Mouse (Mus musculus) MEL (cell line): ENCODE measurements at regions not wholly inside any gene's neighbourhood (a gene's known extent, or its start where the extent isn't known, plus 50 kb on each side); places are given as distances from the start of the nearest gene placed in this dataset.

Experiments used
- DNase-seq: peaks from one replicate; pipeline ENCODE4 v3.0.0; 2011; ENCODE audit warnings: low read depth, low spot score
- H3K27ac ChIP-seq: 2 replicates; pipeline ENCODE4 v1.5.1; 2012; ENCODE audit warnings: low read depth, mild to moderate bottlenecking, control low read depth, low read length, moderate library complexity; ENCODE audit not compliant: control insufficient read depth
- H3K27me3 ChIP-seq, 2 experiments: fragments of 150-350 bp in 1 of 2; sonication (generic) in 1 of 2; 2 replicates each; pipeline ENCODE4 v1.6.1; 2012; ENCODE audit warnings: low read length in 2 of 2, mild to moderate bottlenecking in 2 of 2, improper control_type of control experiment in 1 of 2, moderate library complexity in 1 of 2; ENCODE audit not compliant: insufficient read depth in 2 of 2, control insufficient read depth in 1 of 2
- H3K36me3 ChIP-seq, 2 experiments: 2 replicates each; pipeline ENCODE4 v1.6.1; 2012 to 2014; ENCODE audit warnings: low read length in 2 of 2, improper control_type of control experiment in 1 of 2, inconsistent platforms in 1 of 2, mild to moderate bottlenecking in 1 of 2; ENCODE audit not compliant: insufficient read depth in 2 of 2, control insufficient read depth in 1 of 2
- H3K4me1 ChIP-seq, 2 experiments: fragments of 150-350 bp in 1 of 2; sonication (generic) in 1 of 2; 2 replicates each; pipeline ENCODE4 v1.6.1; 2012; ENCODE audit warnings: low read length in 2 of 2, improper control_type of control experiment in 1 of 2, mild to moderate bottlenecking in 1 of 2; ENCODE audit not compliant: insufficient read depth in 2 of 2, control insufficient read depth in 1 of 2
- H3K4me3 ChIP-seq, 2 experiments: fragments of 150-350 bp in 1 of 2; sonication (generic) in 1 of 2; 2 replicates each; pipeline ENCODE4 v1.5.1; 2012; ENCODE audit warnings: low read depth in 2 of 2, low read length in 2 of 2, mild to moderate bottlenecking in 2 of 2, moderate library complexity in 2 of 2, control low read depth in 1 of 2, improper control_type of control experiment in 1 of 2; ENCODE audit not compliant: control insufficient read depth in 1 of 2, insufficient read depth in 1 of 2
- H3K79me2 ChIP-seq: 2 replicates; pipeline ENCODE4 v1.6.1; 2012; ENCODE audit warnings: mild to moderate bottlenecking, low read length, moderate library complexity; ENCODE audit not compliant: control insufficient read depth, poor library complexity, insufficient read depth
- H3K9ac ChIP-seq: 2 replicates; pipeline ENCODE4 v1.6.1; 2012; ENCODE audit warnings: low read depth, mild to moderate bottlenecking, control low read depth, low read length, moderate library complexity; ENCODE audit not compliant: control insufficient read depth, poor library complexity, severe bottlenecking
- H3K9me3 ChIP-seq: fragments of 150-350 bp; sonication (generic); replicated peaks from 2 replicates; pipeline ENCODE4 v1.6.1; 2012; ENCODE audit warnings: mild to moderate bottlenecking, low read length, improper control_type of control experiment, moderate library complexity; ENCODE audit not compliant: insufficient read depth
- CHD1 ChIP-seq: IDR thresholded peaks from 2 replicates; pipeline ENCODE4 v1.6.1; 2012; ENCODE audit warnings: low read depth, mild to moderate bottlenecking, inconsistent platforms, low read length, improper control_type of control experiment
- ETS1 ChIP-seq: IDR thresholded peaks from 2 replicates; pipeline ENCODE4 v1.6.1; 2012; ENCODE audit warnings: low read depth, mild to moderate bottlenecking, inconsistent platforms, low read length, improper control_type of control experiment, moderate library complexity
- GATA1 ChIP-seq: IDR thresholded peaks from 2 replicates; pipeline ENCODE4 v1.6.1; 2011; ENCODE audit warnings: low read depth, low read length, improper control_type of control experiment
- JUND ChIP-seq: IDR thresholded peaks from 2 replicates; pipeline ENCODE4 v1.6.1; 2011; ENCODE audit warnings: low read depth, mild to moderate bottlenecking, improper control_type of control experiment, low read length
- KAT2A ChIP-seq: conservative IDR thresholded peaks from 2 replicates; pipeline ENCODE4 v1.6.1; 2012; ENCODE audit warnings: low read depth, low read length, improper control_type of control experiment, inconsistent platforms
- MEF2A ChIP-seq: IDR thresholded peaks from 2 replicates; pipeline ENCODE4 v1.6.1; 2014; ENCODE audit warnings: low read depth, mild to moderate bottlenecking, inconsistent platforms, low read length, improper control_type of control experiment; ENCODE audit not compliant: poor library complexity, insufficient replicate concordance, severe bottlenecking; ENCODE audit errors: extremely low read depth
- MYC ChIP-seq: IDR thresholded peaks from 2 replicates; pipeline ENCODE4 v1.6.1; 2011; ENCODE audit warnings: low read depth, mild to moderate bottlenecking, low read length, improper control_type of control experiment, moderate library complexity
- NELFE ChIP-seq: IDR thresholded peaks from 2 replicates; pipeline ENCODE4 v1.6.1; 2011; ENCODE audit warnings: low read depth, low read length, improper control_type of control experiment
- NRF1 ChIP-seq: IDR thresholded peaks from 2 replicates; pipeline ENCODE4 v1.6.1; 2014; ENCODE audit warnings: low read depth, mild to moderate bottlenecking, inconsistent platforms, low read length, improper control_type of control experiment, moderate library complexity; ENCODE audit not compliant: poor library complexity, insufficient read depth, severe bottlenecking
- POLR2A ChIP-seq, 2 experiments: IDR thresholded peaks; 2 replicates each; pipeline ENCODE4 v1.6.1; 2011 to 2012; ENCODE audit warnings: low read length in 2 of 2, mild to moderate bottlenecking in 2 of 2, control low read depth in 1 of 2, improper control_type of control experiment in 1 of 2, low read depth in 1 of 2, moderate library complexity in 1 of 2; ENCODE audit not compliant: control insufficient read depth in 1 of 2, insufficient read depth in 1 of 2, poor library complexity in 1 of 2
- POLR2AphosphoS2 ChIP-seq: IDR thresholded peaks from 2 replicates; pipeline ENCODE4 v1.6.1; 2011; ENCODE audit warnings: low read length, improper control_type of control experiment
- POLR2AphosphoS5 ChIP-seq: IDR thresholded peaks from 2 replicates; pipeline ENCODE4 v1.6.1; 2012; ENCODE audit warnings: low read depth, borderline replicate concordance, mild to moderate bottlenecking, inconsistent platforms, low read length, moderate library complexity, mixed read lengths
- RCOR1 ChIP-seq: IDR thresholded peaks from 2 replicates; pipeline ENCODE4 v1.6.1; 2012; ENCODE audit warnings: low read depth, mild to moderate bottlenecking, inconsistent platforms, low read length, improper control_type of control experiment
- SMC3 ChIP-seq: IDR thresholded peaks from 2 replicates; pipeline ENCODE4 v1.6.1; 2011; ENCODE audit warnings: low read depth, low read length, improper control_type of control experiment
- TAL1 ChIP-seq: IDR thresholded peaks from 2 replicates; pipeline ENCODE4 v1.6.1; 2012; ENCODE audit warnings: mild to moderate bottlenecking, inconsistent platforms, low read length, moderate library complexity, mixed read lengths
- TCF12 ChIP-seq: IDR thresholded peaks from 2 replicates; pipeline ENCODE4 v1.6.1; 2014; ENCODE audit warnings: low read depth, mild to moderate bottlenecking, inconsistent platforms, low read length, improper control_type of control experiment, moderate library complexity
- USF1 ChIP-seq: IDR thresholded peaks from 2 replicates; pipeline ENCODE4 v1.6.1; 2014; ENCODE audit warnings: low read depth, mild to moderate bottlenecking, inconsistent platforms, low read length, improper control_type of control experiment, moderate library complexity
- USF2 ChIP-seq, 2 experiments: IDR thresholded peaks; 2 replicates each; pipeline ENCODE4 v1.6.1; 2011 to 2012; ENCODE audit warnings: improper control_type of control experiment in 2 of 2, low read length in 2 of 2, borderline replicate concordance in 1 of 2, inconsistent platforms in 1 of 2, low read depth in 1 of 2, mild to moderate bottlenecking in 1 of 2; ENCODE audit not compliant: insufficient read depth in 1 of 2
- ZC3H11A ChIP-seq: IDR thresholded peaks from 2 replicates; pipeline ENCODE4 v1.6.1; 2012; ENCODE audit warnings: low read depth, mild to moderate bottlenecking, inconsistent platforms, low read length, improper control_type of control experiment
- ZKSCAN1 ChIP-seq: IDR thresholded peaks from 2 replicates; pipeline ENCODE4 v1.6.1; 2012; ENCODE audit warnings: low read depth, mild to moderate bottlenecking, inconsistent platforms, low read length, improper control_type of control experiment, moderate library complexity
- ZMIZ1 ChIP-seq: IDR thresholded peaks from 2 replicates; pipeline ENCODE4 v1.6.1; 2012; ENCODE audit warnings: low read depth, mild to moderate bottlenecking, inconsistent platforms, low read length, improper control_type of control experiment, moderate library complexity
- ZNF384 ChIP-seq: IDR thresholded peaks from 2 replicates; pipeline ENCODE4 v1.6.1; 2012; ENCODE audit warnings: low read depth, mild to moderate bottlenecking, inconsistent platforms, low read length, improper control_type of control experiment

DNA sequence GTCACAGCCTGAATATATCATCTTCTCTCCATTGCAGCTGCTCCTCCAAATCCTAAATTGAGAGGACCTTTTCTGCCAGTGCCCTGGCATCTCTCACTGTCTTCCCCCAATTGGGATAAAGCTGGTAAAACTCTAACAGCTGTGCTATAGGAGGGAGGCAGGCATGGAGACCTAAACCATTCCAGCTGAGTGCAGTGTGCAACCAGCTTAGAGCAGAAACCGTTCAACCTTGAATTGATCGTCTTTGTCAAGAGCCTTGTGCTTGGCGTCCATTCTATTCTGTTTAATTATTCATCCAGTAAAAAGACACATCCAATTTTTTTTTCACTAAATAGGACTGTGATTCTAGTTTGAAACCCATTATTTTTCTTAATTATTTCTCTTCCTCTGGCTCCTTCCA, 135.3 kb downstream of the Usp31 start:
- no peak overlapping the region for H3K9ac ChIP-seq
- H3K27ac ChIP-seq: no peak overlapping the region
- no peak overlapping the region for H3K4me3 ChIP-seq
- no peaks in the 10 kb centered on the region for H3K79me2 ChIP-seq
- H3K9me3 ChIP-seq: no peaks in the 10 kb centered on the region
- no peaks in the 10 kb centered on the region for H3K27me3 ChIP-seq
- TF ChIP-seq MYC (no peak), TAL1 (no peak), ZKSCAN1 (no peak), ZNF384 (no peak), JUND (no peak), USF1 (no peak), TCF12 (no peak), SMC3 (no peak), POLR2AphosphoS2 (no peak), RCOR1 (no peak), NELFE (no peak), MEF2A (no peak), NRF1 (no peak)
- H3K36me3 ChIP-seq: no peaks in the 10 kb centered on the region
- H3K4me1 ChIP-seq: no peaks in the 10 kb centered on the region
- no peak for DNase-seq

DNA sequence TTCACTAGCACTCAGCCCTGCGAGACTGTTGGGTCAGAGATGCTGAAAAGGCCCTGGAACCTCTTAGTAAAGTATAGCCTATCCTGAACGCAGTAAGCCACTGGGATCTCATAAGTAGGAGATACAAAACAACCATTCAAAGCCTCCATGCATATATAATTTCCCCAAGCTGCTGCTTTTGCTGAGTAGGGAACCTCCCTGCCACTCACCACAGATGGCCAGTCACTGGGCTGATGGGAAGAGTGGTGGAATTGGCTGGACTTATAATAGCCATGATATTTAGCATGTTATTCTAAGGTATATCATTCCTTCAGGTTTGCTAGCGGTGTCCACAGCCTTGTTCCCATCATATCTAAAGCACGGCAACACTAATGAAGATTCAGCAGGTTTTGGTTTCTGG, 135.8 kb downstream of the Usp31 start:
- Histone ChIP-seq H3K27ac (no peak overlapping the region), H3K4me1 (no peaks in the 10 kb centered on the region), H3K27me3 (no peaks in the 10 kb centered on the region), H3K9me3 (no peaks in the 10 kb centered on the region)
- no peak for TF ChIP-seq CHD1
- no peak for TF ChIP-seq USF2 (IDR thresholded peaks at IDR 0.05; ENCODE audit: borderline replicate concordance in 1 of 2, insufficient read depth in 1 of 2, low read depth in 1 of 2, low read length in 2 of 2)
- no peak for TF ChIP-seq POLR2AphosphoS5
- no peak for TF ChIP-seq POLR2A (IDR thresholded peaks at IDR 0.05; ENCODE audit: control insufficient read depth in 1 of 2, insufficient read depth in 1 of 2, low read depth in 1 of 2, low read length in 2 of 2, poor library complexity in 1 of 2)
- no peak for TF ChIP-seq ETS1
- TF ChIP-seq ZC3H11A: no peak
- no peak for TF ChIP-seq ZMIZ1
- TF ChIP-seq NRF1: no peak
- TF ChIP-seq KAT2A: no peak
- no peak for TF ChIP-seq GATA1
- TF ChIP-seq, all 39 proteins: peak for 0
- Histone ChIP-seq H3K36me3 (no peaks in the 10 kb centered on the region), H3K79me2 (no peaks in the 10 kb centered on the region), H3K4me3 (no peak overlapping the region), H3K9ac (no peak overlapping the region)
- no peak for DNase-seq
